Mouse (Mus musculus) limb, embryonic 12.5 days (tissue): ENCODE measurements around the gene Gna12. TPM values are rescaled to one million over a fixed set of nuclear protein-coding genes. Genes with fewer than 3 reads are reported as not detected.

Experiments
- ATAC-seq: fragments of 200-750 bp; cut with Nextera tagmentation; 2 replicates; pipeline ENCODE4 v1.8.0; 2017; ENCODE audit warnings: low read depth, moderate TSS enrichment; ENCODE audit not compliant: insufficient number of reproducible peaks, insufficient read depth, low FRiP score, low TSS enrichment
- H3K27ac ChIP-seq: fragments of 300-500 bp; sonication (generic); 2 replicates; pipeline ENCODE4 v1.5.1; 2016; ENCODE audit warnings: mild to moderate bottlenecking, moderate library complexity
- H3K27me3 ChIP-seq: fragments of 300-500 bp; sonication (generic); 2 replicates; pipeline ENCODE4 v1.6.1; 2016; ENCODE audit warnings: mild to moderate bottlenecking, moderate library complexity
- H3K36me3 ChIP-seq: fragments of 300-500 bp; sonication (generic); 2 replicates; pipeline ENCODE4 v1.6.1; 2016; ENCODE audit warnings: mild to moderate bottlenecking, moderate library complexity
- H3K4me1 ChIP-seq: fragments of 300-500 bp; sonication (generic); replicated peaks from 2 replicates; pipeline ENCODE4 v1.6.1; 2016
- H3K4me2 ChIP-seq: fragments of 300-500 bp; sonication (generic); 2 replicates; pipeline ENCODE4 v1.6.1; 2016; ENCODE audit warnings: mild to moderate bottlenecking, moderate library complexity
- H3K4me3 ChIP-seq: fragments of 300-500 bp; sonication (generic); replicated peaks from 2 replicates; pipeline ENCODE4 v1.5.1; 2016; ENCODE audit warnings: mild to moderate bottlenecking
- H3K9ac ChIP-seq: fragments of 300-500 bp; sonication (generic); replicated peaks from 2 replicates; pipeline ENCODE4 v1.6.1; 2016; ENCODE audit warnings: mild to moderate bottlenecking, moderate library complexity
- H3K9me3 ChIP-seq: fragments of 300-500 bp; sonication (generic); 2 replicates; pipeline ENCODE4 v1.6.1; 2016; ENCODE audit warnings: mild to moderate bottlenecking, moderate library complexity
- WGBS: fragments of 180-500 bp; shearing (Covaris S2); methylation state at CpG from one replicate; pipeline ENCODE4 v1.1.7; 2016; 5-methylcytosine and 5-hydroxymethylcytosine counted together
- polyA plus RNA-seq: library from polyadenylated mRNA; unstranded; fragments of >200 nt; fragmentation: Nextera tagmentation; extraction: Ambion mirVana; gene quantifications from 2 replicates; pipeline ENCODE4 v1.2.1, GENCODE M21; 2016

Gene Gna12
- 18.5 and 49.7 TPM in 2 replicates for polyA plus RNA-seq

DNA sequence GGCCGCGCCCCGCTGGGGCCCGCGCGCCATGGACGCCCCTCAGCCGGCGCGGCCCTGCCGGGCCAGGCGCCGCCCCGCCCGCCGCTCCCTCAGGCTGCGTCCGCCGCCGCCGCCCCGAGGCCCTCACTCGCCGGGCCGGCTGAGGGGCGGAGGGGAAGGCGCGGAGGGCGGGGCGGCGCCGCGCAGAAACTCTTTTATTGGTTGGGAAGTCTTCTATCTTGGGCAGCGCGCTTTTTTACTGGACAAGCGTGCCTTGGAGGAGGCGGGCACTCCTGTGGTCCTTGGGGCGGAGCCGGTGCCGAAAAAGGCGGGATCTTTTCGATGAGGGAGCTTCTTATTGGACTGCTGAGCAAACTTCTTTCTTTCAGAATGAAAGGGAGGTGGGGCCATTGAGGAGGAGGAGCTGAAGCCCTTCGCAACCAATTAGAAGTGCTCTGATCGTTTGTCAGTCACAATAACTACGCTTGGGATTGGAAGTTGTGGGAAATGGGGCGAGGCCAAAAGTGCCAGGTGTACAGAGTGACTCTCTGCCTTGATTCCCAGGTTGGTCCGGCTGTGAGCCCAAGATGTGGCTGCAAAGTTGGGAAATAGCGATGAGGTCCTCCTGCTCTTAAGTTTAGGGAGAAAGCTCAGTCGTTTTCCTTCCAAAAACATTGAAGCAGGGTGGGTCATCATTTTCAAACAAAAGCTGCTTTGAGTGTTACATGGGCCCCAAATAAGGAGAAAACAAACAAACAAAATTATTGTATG lies at the start of gene Gna12:
Gene Gna12, minus strand, starts transcription at position 118 of the 750 bp plus-strand sequence.
- peak within 1 kb of the TSS; percentile 75 for H3K4me3 ChIP-seq

GRCm38 (mm10) chr5:140878644-140879043 lies 48.4 kb upstream of the Gna12 start:
- Histone ChIP-seq H3K27me3 (no peaks in the 10 kb centered on the region; the same call in 1 of the 2 replicates), H3K9me3 (no peaks in the 10 kb centered on the region), H3K27ac (no peak overlapping the region), H3K36me3 (no peaks in the 10 kb centered on the region), H3K4me1 (no peaks in the 10 kb centered on the region), H3K4me3 (no peak overlapping the region), H3K4me2 (no peak overlapping the region), H3K9ac (no peak overlapping the region)
- WGBS = 64% methylated on average over 6 of the region's 6 CpGs
- no peak for ATAC-seq

More for the DNA sequence above, at the start of gene Gna12:
- H3K4me2 ChIP-seq = peak within 1 kb of the TSS; percentile 89
- H3K4me1 ChIP-seq = peaks cover 31% of the 10 kb centered on the region
- no peaks in the 10 kb centered on the region for H3K27me3 ChIP-seq
- 0 out of 2 replicates have a peak, but pooled peaks cover 4% of the 10 kb centered on the region for H3K36me3 ChIP-seq
- H3K9me3 ChIP-seq = no peaks in the 10 kb centered on the region
- H3K9ac ChIP-seq = peak within 1 kb of the TSS; percentile 79
- under 1% methylated on average over 49 of the region's 49 CpGs for WGBS
- H3K27ac ChIP-seq = peak within 1 kb of the TSS; percentile 41; the same call in 1 of the 2 replicates
- peak; percentile 98 for ATAC-seq

DNA sequence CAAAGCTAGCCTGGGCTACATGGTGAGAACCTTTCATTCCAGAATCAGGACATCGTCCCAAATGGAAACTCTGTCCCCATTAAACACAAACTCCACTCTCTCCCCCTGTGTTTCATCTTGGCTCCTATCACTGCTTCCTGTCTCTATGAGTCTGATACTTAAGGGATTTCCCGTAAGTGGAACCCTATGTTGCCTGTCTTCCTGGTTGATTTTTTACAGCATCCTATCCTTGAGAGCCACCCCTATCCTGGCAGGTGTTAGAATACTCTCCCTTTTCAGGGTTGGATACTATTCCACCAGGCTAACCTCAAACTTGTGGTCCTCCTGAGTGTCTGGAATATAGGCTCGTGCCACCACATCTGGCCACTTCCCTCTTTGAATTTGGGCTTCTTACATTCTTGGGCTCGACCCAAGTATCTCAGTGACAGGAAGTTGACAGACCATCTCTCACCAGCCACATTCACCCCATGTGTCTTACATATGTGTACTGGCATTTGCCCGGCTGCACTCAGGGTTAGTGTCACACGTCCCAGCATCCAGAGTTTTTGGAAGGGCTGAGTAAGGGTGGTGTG lies 43.6 kb upstream of the Gna12 start:
- Histone ChIP-seq H3K9ac (no peak overlapping the region), H3K4me3 (no peak overlapping the region), H3K4me1 (peaks cover 41% of the 10 kb centered on the region), H3K9me3 (no peaks in the 10 kb centered on the region), H3K27ac (no peak overlapping the region), H3K4me2 (no peak overlapping the region; the same call in 1 of the 2 replicates), H3K36me3 (no peaks in the 10 kb centered on the region), H3K27me3 (no peaks in the 10 kb centered on the region; the same call in 1 of the 2 replicates)
- ATAC-seq = no peak
- WGBS = 67% methylated on average over 6 of the region's 6 CpGs

GRCm38 (mm10) chr5:140873039-140873551 lies 42.9 kb upstream of the Gna12 start:
- Histone ChIP-seq H3K9ac (0 out of 2 replicates have a peak overlapping the region, but pooled peaks have one; percentile 19), H3K4me3 (no peak overlapping the region), H3K4me1 (peaks cover 41% of the 10 kb centered on the region), H3K36me3 (no peaks in the 10 kb centered on the region), H3K27me3 (no peaks in the 10 kb centered on the region; the same call in 1 of the 2 replicates), H3K27ac (peak overlapping the region; percentile 66), H3K9me3 (no peaks in the 10 kb centered on the region), H3K4me2 (peak overlapping the region; percentile 46)
- 9% methylated on average over 18 of the region's 18 CpGs for WGBS
- ATAC-seq = no peak; the same call in 1 of the 2 replicates

- peaks cover 41% of the 10 kb centered on the region for H3K4me1 ChIP-seq
- no peak overlapping the region for H3K9ac ChIP-seq
- no peaks in the 10 kb centered on the region; the same call in 1 of the 2 replicates for H3K27me3 ChIP-seq
- H3K27ac ChIP-seq = peak overlapping the region; percentile 66
- no peak overlapping the region for H3K4me3 ChIP-seq
- ATAC-seq = peak; percentile 58; the same call in 1 of the 2 replicates
- peak overlapping the region; percentile 46 for H3K4me2 ChIP-seq
- no peaks in the 10 kb centered on the region for H3K9me3 ChIP-seq
- no peaks in the 10 kb centered on the region for H3K36me3 ChIP-seq
- WGBS = 4% methylated on average over 11 of the region's 11 CpGs
Measured at GRCm38 (mm10) chr5:140872532-140873038, 42.4 kb upstream of the Gna12 start.

GRCm38 (mm10) chr5:140871241-140871640 lies 41.0 kb upstream of the Gna12 start:
- 56% methylated on average over 6 of the region's 6 CpGs for WGBS

GRCm38 (mm10) chr5:140869034-140869433 lies 38.8 kb upstream of the Gna12 start:
- no peak overlapping the region for H3K4me2 ChIP-seq
- H3K9me3 ChIP-seq = no peaks in the 10 kb centered on the region
- ATAC-seq = no peak
- no peak overlapping the region for H3K27ac ChIP-seq
- H3K4me1 ChIP-seq = peaks cover 41% of the 10 kb centered on the region
- WGBS = 62% methylated on average over 2 of the region's 2 CpGs
- H3K9ac ChIP-seq = no peak overlapping the region
- H3K4me3 ChIP-seq = no peak overlapping the region
- H3K27me3 ChIP-seq = no peaks in the 10 kb centered on the region; the same call in 1 of the 2 replicates
- H3K36me3 ChIP-seq = no peaks in the 10 kb centered on the region

More at GRCm38 (mm10) chr5:140871241-140871640, 41.0 kb upstream of the Gna12 start:
- Histone ChIP-seq H3K27ac (no peak overlapping the region), H3K27me3 (no peaks in the 10 kb centered on the region; the same call in 1 of the 2 replicates), H3K4me1 (peaks cover 41% of the 10 kb centered on the region), H3K36me3 (no peaks in the 10 kb centered on the region), H3K4me3 (no peak overlapping the region), H3K4me2 (peak overlapping the region; percentile 46; the same call in 1 of the 2 replicates), H3K9ac (no peak overlapping the region), H3K9me3 (no peaks in the 10 kb centered on the region)
- ATAC-seq = no peak

DNA sequence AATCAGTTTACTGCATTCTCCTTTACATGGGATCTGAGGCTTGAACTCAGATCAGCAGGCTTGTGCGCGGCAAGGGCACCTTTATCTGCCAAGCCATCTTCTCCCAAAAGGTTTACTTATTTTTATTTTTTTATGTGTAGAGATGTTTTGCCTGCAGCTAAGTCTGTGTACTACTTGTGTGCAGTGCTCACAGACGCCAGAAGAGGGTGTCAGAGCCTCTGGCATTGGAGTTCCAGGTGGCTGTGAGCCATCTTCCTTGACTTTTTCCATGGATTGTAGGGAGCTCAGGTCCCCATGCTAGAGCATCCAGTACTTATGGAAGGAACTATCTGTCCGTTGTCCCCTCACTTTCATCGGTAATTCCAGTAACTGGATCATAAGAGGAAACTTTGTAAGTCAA lies 29.5 kb upstream of the Gna12 start:
- Histone ChIP-seq H3K9me3 (no peaks in the 10 kb centered on the region), H3K4me3 (no peak overlapping the region), H3K9ac (no peak overlapping the region), H3K27me3 (no peaks in the 10 kb centered on the region), H3K27ac (no peak overlapping the region), H3K4me1 (peaks cover 7% of the 10 kb centered on the region; the same call in 1 of the 2 replicates), H3K36me3 (no peaks in the 10 kb centered on the region), H3K4me2 (no peak overlapping the region)
- ATAC-seq = no peak
- WGBS = 79% methylated on average over 5 of the region's 5 CpGs

- H3K27me3 ChIP-seq = no peaks in the 10 kb centered on the region
- no peaks in the 10 kb centered on the region for H3K9me3 ChIP-seq
- ATAC-seq = no peak
- H3K36me3 ChIP-seq = no peaks in the 10 kb centered on the region
- peaks cover 7% of the 10 kb centered on the region; the same call in 1 of the 2 replicates for H3K4me1 ChIP-seq
- no peak overlapping the region for H3K4me3 ChIP-seq
- WGBS = 90% methylated on average over 3 of the region's 3 CpGs
- no peak overlapping the region for H3K27ac ChIP-seq
- no peak overlapping the region for H3K9ac ChIP-seq
- H3K4me2 ChIP-seq = no peak overlapping the region
Measured at GRCm38 (mm10) chr5:140858335-140858734, 28.1 kb upstream of the Gna12 start.

DNA sequence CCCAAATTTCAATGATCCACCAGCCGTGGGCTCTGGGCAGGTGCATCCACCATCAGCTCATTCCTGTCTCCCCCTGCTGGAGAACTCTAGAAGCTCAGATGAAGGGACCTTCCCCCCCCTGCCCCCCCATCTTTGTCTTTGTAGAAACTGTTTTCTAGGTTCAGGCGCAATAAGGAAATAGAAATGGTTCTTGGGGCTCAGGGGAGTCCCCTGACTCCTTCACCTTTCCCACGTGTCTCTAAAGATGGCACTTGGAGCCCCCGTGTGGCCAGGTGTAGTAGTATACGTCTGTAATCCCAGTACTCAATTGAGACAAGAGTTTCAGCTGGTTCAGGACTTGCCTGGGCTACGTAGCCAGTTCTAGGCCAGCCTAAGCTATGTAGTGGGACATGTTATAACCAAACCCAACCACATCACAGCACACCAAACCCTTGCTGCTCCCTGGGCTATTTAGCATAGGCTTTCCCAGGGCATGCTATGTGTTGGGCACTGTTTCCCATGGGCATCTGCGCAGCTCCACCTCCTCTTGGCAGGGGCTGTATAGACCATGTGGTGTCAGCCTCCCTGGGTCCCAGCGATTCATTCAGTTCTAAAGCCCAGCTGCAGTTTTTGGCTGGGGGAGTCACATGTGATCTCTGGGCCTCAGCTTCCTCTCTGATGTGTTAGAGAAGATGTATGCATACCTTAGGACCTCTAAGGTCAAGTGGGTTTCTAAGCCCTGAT lies 27.4 kb upstream of the Gna12 start:
- Histone ChIP-seq H3K4me1 (peaks cover 7% of the 10 kb centered on the region; the same call in 1 of the 2 replicates), H3K9ac (no peak overlapping the region), H3K27me3 (no peaks in the 10 kb centered on the region), H3K9me3 (no peaks in the 10 kb centered on the region), H3K4me2 (no peak overlapping the region), H3K4me3 (no peak overlapping the region), H3K36me3 (no peaks in the 10 kb centered on the region), H3K27ac (no peak overlapping the region)
- 58% methylated on average over 8 of the region's 8 CpGs for WGBS
- no peak for ATAC-seq
